Mouse (Mus musculus): Measurements from ENCODE around the gene Asap2.

DNA sequence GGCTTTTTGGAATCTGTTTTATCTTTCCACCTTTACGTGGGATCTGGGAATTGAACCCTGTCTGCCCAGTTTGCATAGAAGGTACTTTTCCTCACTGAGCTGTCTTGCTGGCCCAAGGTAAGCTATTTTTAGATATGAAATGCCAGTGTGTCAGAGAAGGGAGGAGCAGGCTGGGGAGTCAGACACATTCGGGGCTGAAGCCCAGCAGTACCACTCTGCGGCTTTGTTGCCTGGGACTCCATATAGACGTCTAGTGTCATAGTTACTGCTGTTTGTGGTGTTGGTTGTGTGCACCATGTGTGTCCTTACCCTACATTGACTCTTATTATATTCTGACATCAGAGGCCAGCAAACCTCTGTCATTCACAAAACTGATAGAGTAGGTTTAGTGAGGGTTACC, 192.5 kb downstream of the Asap2 start:
- TF ChIP-seq CTCF (IDR thresholded peaks at IDR 0.05; ENCODE audit: borderline replicate concordance, control insufficient read depth, extremely low read depth, insufficient read depth, low read length, poor library complexity) (no peak), POLR2A (IDR thresholded peaks at IDR 0.05; ENCODE audit: control insufficient read depth, extremely low read depth, insufficient read depth, low read length, poor library complexity) (no peak)

Measured in thymus, adult 2 months (tissue).